Mouse (Mus musculus) spleen, adult 2 months (tissue): ENCODE results near the gene Proser2.

Source experiments
- CTCF ChIP-seq: fragments of 200-500 bp; IDR thresholded peaks from 2 replicates; pipeline ENCODE4 v1.5.1; 2011; ENCODE audit warnings: mild to moderate bottlenecking, inconsistent platforms; ENCODE audit not compliant: insufficient read depth, insufficient read length, insufficient replicate concordance; ENCODE audit errors: extremely low read depth
- POLR2A ChIP-seq: fragments of 200-500 bp; IDR thresholded peaks from 2 replicates; pipeline ENCODE4 v1.6.1; 2011; ENCODE audit warnings: low read depth, low read length, inconsistent platforms

- TF ChIP-seq CTCF (no peak), POLR2A (no peak)
Observed at GRCm38 (mm10) chr2:6140572-6141161, 10.7 kb upstream of the Proser2 start.
